Mouse (Mus musculus) limb, embryonic 13.5 days (tissue): Measurements from ENCODE around the gene Plcb1. TPM values are rescaled to one million over a fixed set of nuclear protein-coding genes. Genes with fewer than 3 reads are reported as not detected.

ENCODE experiments used
- ATAC-seq: fragments of 200-750 bp; cut with Nextera tagmentation; 2 replicates; pipeline ENCODE4 v1.8.0; 2017; ENCODE audit warnings: low read depth, moderate number of reproducible peaks, moderate TSS enrichment; ENCODE audit not compliant: low FRiP score
- H3K27ac ChIP-seq: fragments of 300-500 bp; sonication (generic); 2 replicates; pipeline ENCODE4 v1.5.1; 2015; ENCODE audit warnings: inconsistent platforms, mild to moderate bottlenecking, moderate library complexity
- H3K27me3 ChIP-seq: fragments of 300-500 bp; sonication (generic); 2 replicates; pipeline ENCODE4 v1.6.1; 2015; ENCODE audit warnings: mild to moderate bottlenecking, inconsistent platforms
- H3K36me3 ChIP-seq: fragments of 300-500 bp; sonication (generic); 2 replicates; pipeline ENCODE4 v1.6.1; 2015; ENCODE audit warnings: inconsistent platforms, mild to moderate bottlenecking, moderate library complexity
- H3K4me1 ChIP-seq: fragments of 300-500 bp; sonication (generic); 2 replicates; pipeline ENCODE4 v1.6.1; 2015; ENCODE audit warnings: inconsistent platforms
- H3K4me2 ChIP-seq: fragments of 300-500 bp; sonication (generic); replicated peaks from 2 replicates; pipeline ENCODE4 v1.6.1; 2015; ENCODE audit warnings: inconsistent platforms, mild to moderate bottlenecking, moderate library complexity
- H3K4me3 ChIP-seq: fragments of 300-500 bp; sonication (generic); 2 replicates; pipeline ENCODE4 v1.5.1; 2015; ENCODE audit warnings: moderate library complexity, mild to moderate bottlenecking, inconsistent platforms
- H3K9ac ChIP-seq: fragments of 300-500 bp; sonication (generic); 2 replicates; pipeline ENCODE4 v1.6.1; 2015; ENCODE audit warnings: mild to moderate bottlenecking, inconsistent platforms
- H3K9me3 ChIP-seq: fragments of 300-500 bp; sonication (generic); 2 replicates; pipeline ENCODE4 v1.6.1; 2016; ENCODE audit warnings: inconsistent platforms
- WGBS: fragments of 180-500 bp; shearing (Covaris S2); methylation state at CpG from one replicate; pipeline ENCODE4 v1.1.7; 2015; 5-methylcytosine and 5-hydroxymethylcytosine counted together
- polyA plus RNA-seq: library from polyadenylated mRNA; unstranded; fragments of >200 nt; fragmentation: Nextera tagmentation; extraction: Ambion mirVana; gene quantifications from 2 replicates; pipeline ENCODE4 v1.2.1, GENCODE M21; 2015

Gene Plcb1
- polyA plus RNA-seq, 1 experiment from 2014 or later = 15.5 TPM

- H3K4me1 ChIP-seq = peaks cover 5% of the 10 kb centered on the region; the same call in 1 of the 2 replicates
- 74% methylated on average over 5 of the region's 5 CpGs for WGBS
- ATAC-seq = no peak
- no peaks in the 10 kb centered on the region for H3K27me3 ChIP-seq
- no peak overlapping the region for H3K4me2 ChIP-seq
- H3K36me3 ChIP-seq = no peaks in the 10 kb centered on the region
- no peak overlapping the region for H3K9ac ChIP-seq
- no peak overlapping the region for H3K4me3 ChIP-seq
- H3K27ac ChIP-seq = no peak overlapping the region
- no peaks in the 10 kb centered on the region for H3K9me3 ChIP-seq
These were observed 649.2 kb downstream of the Plcb1 start for GRCm38 (mm10) chr2:135434947-135435515.

GRCm38 (mm10) chr2:135439034-135439433 is 653.2 kb downstream of the Plcb1 start:
- ATAC-seq = no peak
- H3K27ac ChIP-seq = no peak overlapping the region

GRCm38 (mm10) chr2:135439546-135440517 is 654.0 kb downstream of the Plcb1 start:
- Histone ChIP-seq H3K4me3 (peak overlapping the region; percentile 3; the same call in 1 of the 2 replicates), H3K9me3 (no peaks in the 10 kb centered on the region), H3K36me3 (no peaks in the 10 kb centered on the region), H3K27ac (0 out of 2 replicates have a peak overlapping the region, but pooled peaks have one; percentile 28), H3K4me1 (peaks cover 9% of the 10 kb centered on the region; the same call in 1 of the 2 replicates), H3K4me2 (peak overlapping the region; percentile 45), H3K27me3 (no peaks in the 10 kb centered on the region), H3K9ac (peak overlapping the region; percentile 25; the same call in 1 of the 2 replicates)
- WGBS = 12% methylated on average over 7 of the region's 7 CpGs
- ATAC-seq = peak; percentile 67; the same call in 1 of the 2 replicates

More at GRCm38 (mm10) chr2:135439034-135439433, 653.2 kb downstream of the Plcb1 start:
- no peaks in the 10 kb centered on the region for H3K9me3 ChIP-seq
- H3K9ac ChIP-seq = no peak overlapping the region
- WGBS = 88% methylated on average over 3 of the region's 3 CpGs
- H3K27me3 ChIP-seq = no peaks in the 10 kb centered on the region
- H3K4me1 ChIP-seq = peaks cover 9% of the 10 kb centered on the region; the same call in 1 of the 2 replicates
- H3K4me3 ChIP-seq = no peak overlapping the region
- H3K4me2 ChIP-seq = no peak overlapping the region
- H3K36me3 ChIP-seq = no peaks in the 10 kb centered on the region

- Histone ChIP-seq H3K27ac (no peak overlapping the region), H3K9me3 (no peaks in the 10 kb centered on the region), H3K9ac (no peak overlapping the region), H3K36me3 (no peaks in the 10 kb centered on the region), H3K27me3 (no peaks in the 10 kb centered on the region), H3K4me3 (no peak overlapping the region), H3K4me1 (no peaks in the 10 kb centered on the region), H3K4me2 (no peak overlapping the region)
- no peak for ATAC-seq
- 91% methylated on average over 1 of the region's 1 CpGs for WGBS
These were observed 667.7 kb downstream of the Plcb1 start for GRCm38 (mm10) chr2:135453581-135453980.

- 81% methylated on average over 2 of the region's 2 CpGs for WGBS
- no peak overlapping the region for H3K4me2 ChIP-seq
- ATAC-seq = no peak
- no peaks in the 10 kb centered on the region for H3K9me3 ChIP-seq
- no peak overlapping the region for H3K9ac ChIP-seq
- no peaks in the 10 kb centered on the region for H3K36me3 ChIP-seq
- H3K4me1 ChIP-seq = no peaks in the 10 kb centered on the region
- H3K4me3 ChIP-seq = no peak overlapping the region
- no peak overlapping the region for H3K27ac ChIP-seq
- no peaks in the 10 kb centered on the region for H3K27me3 ChIP-seq
These were observed 668.1 kb downstream of the Plcb1 start for GRCm38 (mm10) chr2:135454015-135454414.

- 45% methylated on average over 1 of the region's 1 CpGs for WGBS
- no peak overlapping the region for H3K9ac ChIP-seq
- ATAC-seq = no peak
- no peaks in the 10 kb centered on the region for H3K4me1 ChIP-seq
- no peak overlapping the region for H3K4me3 ChIP-seq
- H3K9me3 ChIP-seq = no peaks in the 10 kb centered on the region
- H3K4me2 ChIP-seq = no peak overlapping the region
- H3K27ac ChIP-seq = no peak overlapping the region
- H3K27me3 ChIP-seq = no peaks in the 10 kb centered on the region
- no peaks in the 10 kb centered on the region for H3K36me3 ChIP-seq
These were observed 668.6 kb downstream of the Plcb1 start for GRCm38 (mm10) chr2:135454455-135454854.

- 53% methylated on average over 4 of the region's 4 CpGs for WGBS
- Histone ChIP-seq H3K9ac (no peak overlapping the region), H3K4me1 (peaks cover 5% of the 10 kb centered on the region; the same call in 1 of the 2 replicates)
These were observed 682.0 kb downstream of the Plcb1 start for GRCm38 (mm10) chr2:135467895-135468294.

GRCm38 (mm10) chr2:135474107-135474506 is 688.2 kb downstream of the Plcb1 start:
- ATAC-seq = no peak
- no peak overlapping the region for H3K9ac ChIP-seq
- H3K27me3 ChIP-seq = no peaks in the 10 kb centered on the region
- peaks cover 5% of the 10 kb centered on the region; the same call in 1 of the 2 replicates for H3K4me1 ChIP-seq
- no peak overlapping the region for H3K4me2 ChIP-seq
- H3K27ac ChIP-seq = no peak overlapping the region
- H3K4me3 ChIP-seq = no peak overlapping the region
- 73% methylated on average over 4 of the region's 4 CpGs for WGBS
- no peaks in the 10 kb centered on the region for H3K9me3 ChIP-seq
- H3K36me3 ChIP-seq = no peaks in the 10 kb centered on the region

More at GRCm38 (mm10) chr2:135467895-135468294, 682.0 kb downstream of the Plcb1 start:
- no peak overlapping the region for H3K27ac ChIP-seq
- H3K36me3 ChIP-seq = no peaks in the 10 kb centered on the region
- no peak for ATAC-seq
- H3K27me3 ChIP-seq = no peaks in the 10 kb centered on the region
- H3K4me2 ChIP-seq = no peak overlapping the region
- H3K9me3 ChIP-seq = no peaks in the 10 kb centered on the region
- no peak overlapping the region for H3K4me3 ChIP-seq

- WGBS = 27% methylated on average over 2 of the region's 2 CpGs
- H3K27ac ChIP-seq = no peak overlapping the region
- H3K36me3 ChIP-seq = no peaks in the 10 kb centered on the region
- ATAC-seq = no peak
- no peak overlapping the region for H3K9ac ChIP-seq
- no peak overlapping the region for H3K4me3 ChIP-seq
- H3K9me3 ChIP-seq = no peaks in the 10 kb centered on the region
- H3K4me1 ChIP-seq = peaks cover 11% of the 10 kb centered on the region
- no peak overlapping the region for H3K4me2 ChIP-seq
- no peaks in the 10 kb centered on the region for H3K27me3 ChIP-seq
These were observed 699.4 kb downstream of the Plcb1 start for GRCm38 (mm10) chr2:135485248-135485647.

- Histone ChIP-seq H3K36me3 (no peaks in the 10 kb centered on the region), H3K27ac (no peak overlapping the region), H3K4me1 (peaks cover 11% of the 10 kb centered on the region), H3K4me3 (no peak overlapping the region), H3K9ac (no peak overlapping the region), H3K9me3 (no peaks in the 10 kb centered on the region), H3K4me2 (no peak overlapping the region), H3K27me3 (no peaks in the 10 kb centered on the region)
- WGBS = 88% methylated on average over 2 of the region's 2 CpGs
- no peak for ATAC-seq
These were observed 702.4 kb downstream of the Plcb1 start for GRCm38 (mm10) chr2:135488277-135488676.

- no peaks in the 10 kb centered on the region for H3K36me3 ChIP-seq
- H3K27me3 ChIP-seq = no peaks in the 10 kb centered on the region
- no peaks in the 10 kb centered on the region for H3K9me3 ChIP-seq
- H3K4me3 ChIP-seq = no peak overlapping the region
- no peak overlapping the region for H3K4me2 ChIP-seq
- peaks cover 11% of the 10 kb centered on the region for H3K4me1 ChIP-seq
- no peak overlapping the region for H3K9ac ChIP-seq
- no peak for ATAC-seq
- H3K27ac ChIP-seq = no peak overlapping the region
- WGBS = 82% methylated on average over 2 of the region's 2 CpGs
These were observed 703.3 kb downstream of the Plcb1 start for GRCm38 (mm10) chr2:135489127-135489526.

- no peak for ATAC-seq
These were observed 706.9 kb downstream of the Plcb1 start for GRCm38 (mm10) chr2:135492777-135493176.

More at GRCm38 (mm10) chr2:135492777-135493176, 706.9 kb downstream of the Plcb1 start:
- H3K4me3 ChIP-seq = no peak overlapping the region
- no peaks in the 10 kb centered on the region for H3K36me3 ChIP-seq
- H3K4me1 ChIP-seq = no peaks in the 10 kb centered on the region
- H3K27me3 ChIP-seq = no peaks in the 10 kb centered on the region
- H3K4me2 ChIP-seq = no peak overlapping the region
- WGBS = 73% methylated on average over 9 of the region's 9 CpGs
- no peak overlapping the region for H3K9ac ChIP-seq
- no peak overlapping the region for H3K27ac ChIP-seq
- no peaks in the 10 kb centered on the region for H3K9me3 ChIP-seq
